Mouse (Mus musculus): ENCODE data around the gene Ube2v1. TPM values are rescaled to one million over a fixed set of nuclear protein-coding genes. Genes with fewer than 3 reads are reported as not detected.

Gene Ube2v1
- total RNA-seq, 2 experiments from 2014 or later = 160 to 167 TPM

DNA sequence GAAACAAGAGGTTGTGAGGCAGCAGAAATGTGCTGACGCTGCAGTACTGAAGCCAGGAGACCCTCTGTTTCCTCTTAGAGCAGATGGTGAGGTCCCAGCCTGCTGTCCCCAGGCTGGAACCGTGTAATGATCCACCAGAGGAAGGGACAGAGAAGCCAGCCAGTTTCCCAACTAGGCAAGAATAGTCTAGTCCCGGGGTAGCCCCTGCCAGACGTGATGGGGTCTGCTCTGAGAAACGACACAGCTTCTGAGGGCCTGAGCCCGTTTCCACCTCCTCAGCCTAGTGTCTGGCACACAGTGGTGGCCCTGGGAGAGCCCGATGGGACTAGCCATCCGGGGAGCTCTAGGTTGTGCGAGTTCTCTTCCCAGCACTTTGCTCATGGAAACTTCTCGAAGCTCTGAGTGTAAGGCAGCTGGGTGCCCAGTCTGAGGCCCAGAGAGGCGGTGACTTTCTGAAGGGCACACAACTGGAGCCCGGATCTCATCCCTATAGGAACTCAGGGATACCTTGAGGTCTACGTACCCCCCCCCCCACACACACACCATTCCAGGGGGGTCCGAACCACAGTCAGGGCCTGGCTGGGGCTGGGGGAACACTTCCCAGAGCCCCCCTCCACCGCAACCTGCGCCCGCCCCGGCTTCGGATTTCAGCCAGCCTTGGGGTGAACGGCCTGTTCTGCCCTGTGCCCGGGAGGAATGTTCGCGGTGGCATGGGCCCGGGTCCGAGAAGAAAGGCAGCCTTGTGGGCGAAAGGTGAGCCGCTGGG, 35.0 kb downstream of the Ube2v1 start:
- intact Hi-C loops (cut with DNase I) = no loop called here
- no peak for DNase-seq

GRCm38 (mm10) chr2:167596262-167596661, 35.6 kb downstream of the Ube2v1 start:
- intact Hi-C loops (cut with DNase I) = no loop called here
- no peak for DNase-seq

DNA sequence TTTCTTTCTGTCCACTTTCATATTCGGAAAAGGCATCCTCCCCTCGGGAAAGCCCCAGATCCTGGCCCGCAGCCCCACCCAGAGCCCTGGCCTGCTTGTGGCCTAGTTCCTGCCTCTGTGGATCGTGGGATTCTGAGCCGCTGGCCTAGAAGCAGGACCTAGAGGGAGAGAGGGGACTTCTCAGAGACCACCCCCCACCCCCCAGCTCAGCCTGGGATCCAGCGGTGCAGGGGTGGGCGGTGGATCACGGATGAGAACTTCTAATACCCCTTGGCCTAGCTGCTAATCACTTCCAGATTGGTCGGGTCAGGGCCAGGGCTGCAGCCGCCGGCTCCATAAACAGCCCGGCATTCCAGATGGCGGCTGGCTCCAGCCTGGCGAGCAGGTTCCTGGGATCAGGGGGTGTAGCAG, 36.1 kb downstream of the Ube2v1 start:
- intact Hi-C loops (cut with DNase I) = no loop called here
- peak; percentile 75 to 82 for DNase-seq

GRCm38 (mm10) chr2:167594444-167594934, 37.4 kb downstream of the Ube2v1 start:
- DNase-seq = peak; percentile 93 to 94
- intact Hi-C loops (cut with DNase I) = no loop called here

DNA sequence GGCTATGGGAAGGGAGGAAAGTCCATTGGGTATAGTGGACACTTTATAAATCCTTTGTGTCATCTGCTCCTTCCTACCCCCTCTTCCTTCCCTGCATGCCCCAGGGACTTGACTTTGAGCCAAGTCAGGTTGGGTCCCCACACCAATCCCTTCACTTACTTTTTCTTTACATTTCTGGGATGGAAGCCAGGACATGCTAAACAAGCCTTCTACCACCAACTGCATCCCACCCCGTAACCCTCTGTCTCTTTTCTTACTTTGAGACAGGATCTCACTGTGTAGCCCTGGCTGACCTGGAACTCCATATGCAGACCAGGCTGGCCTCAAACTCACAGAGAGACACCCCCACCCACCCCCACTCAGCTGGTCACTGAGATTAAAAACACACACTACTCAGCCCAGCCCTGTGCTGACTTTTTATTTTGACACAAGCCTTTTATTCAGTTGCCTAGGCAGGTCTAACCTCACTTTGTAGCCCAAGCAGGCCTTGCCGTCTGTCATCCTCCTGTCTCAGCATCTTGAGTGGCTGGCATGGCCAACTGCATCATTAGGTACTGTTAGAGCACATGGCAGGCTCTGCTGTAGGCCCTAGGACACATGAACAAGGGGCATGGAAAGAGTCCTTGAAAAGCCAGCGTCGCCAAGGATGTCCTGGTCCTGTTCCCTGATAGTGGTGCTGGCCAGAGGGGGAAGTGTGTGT, 38.2 kb downstream of the Ube2v1 start:
- DNase-seq = no peak
- intact Hi-C loops (cut with DNase I) = no loop called here

- intact Hi-C loops (cut with DNase I) = no loop called here
Measured at GRCm38 (mm10) chr2:167588774-167589577, 42.9 kb downstream of the Ube2v1 start.

DNA sequence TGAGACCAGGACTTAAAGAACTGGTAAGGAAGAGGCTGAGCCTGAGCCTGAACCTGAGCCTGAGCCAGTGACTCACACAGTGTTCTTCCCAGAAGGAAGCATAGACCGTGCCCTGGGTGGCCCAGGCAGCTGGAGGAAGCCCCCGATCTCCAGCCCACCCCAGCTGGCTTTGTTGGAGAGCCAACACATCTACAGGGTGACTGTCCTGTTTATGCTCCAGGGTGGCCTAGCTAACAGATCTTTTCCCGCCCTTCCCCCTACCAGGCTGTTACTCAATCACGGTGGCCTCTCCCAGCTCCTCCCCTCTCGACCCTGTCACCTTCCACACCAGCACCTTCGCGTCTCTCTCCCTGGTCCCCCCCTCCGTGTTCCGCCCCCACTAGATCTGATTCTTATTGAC, 44.9 kb downstream of the Ube2v1 start:
- intact Hi-C loops (cut with DNase I) = no loop called here
- DNase-seq = no peak

More at GRCm38 (mm10) chr2:167588774-167589577, 42.9 kb downstream of the Ube2v1 start:
- peak; percentile 46 to 52 for DNase-seq

DNA sequence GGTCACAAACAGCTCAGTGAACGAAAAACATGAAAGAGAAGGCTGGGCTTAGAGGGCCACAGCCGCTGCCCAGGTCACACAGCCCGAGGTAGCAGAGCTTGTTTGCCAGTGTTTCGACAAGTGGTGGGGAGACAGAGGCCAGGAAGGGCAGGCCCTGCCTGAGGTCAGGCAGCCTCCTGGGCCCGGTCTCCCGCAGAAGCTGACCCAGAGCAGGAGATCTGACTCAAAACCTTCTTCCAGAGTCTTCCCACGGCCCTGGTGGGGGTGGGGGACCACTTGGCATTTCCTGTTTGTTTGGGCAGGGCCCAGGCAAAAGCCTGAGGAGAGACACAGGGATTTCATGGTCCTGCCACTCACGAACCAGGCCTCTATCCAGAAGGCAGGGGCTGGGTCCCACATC, 45.9 kb downstream of the Ube2v1 start:
- intact Hi-C loops (cut with DNase I) = no loop called here
- peak in 1 of 2 experiments; percentile 41 for DNase-seq

GRCm38 (mm10) chr2:167585273-167585672, 46.6 kb downstream of the Ube2v1 start:
- no peak for DNase-seq
- intact Hi-C loops (cut with DNase I) = no loop called here

DNA sequence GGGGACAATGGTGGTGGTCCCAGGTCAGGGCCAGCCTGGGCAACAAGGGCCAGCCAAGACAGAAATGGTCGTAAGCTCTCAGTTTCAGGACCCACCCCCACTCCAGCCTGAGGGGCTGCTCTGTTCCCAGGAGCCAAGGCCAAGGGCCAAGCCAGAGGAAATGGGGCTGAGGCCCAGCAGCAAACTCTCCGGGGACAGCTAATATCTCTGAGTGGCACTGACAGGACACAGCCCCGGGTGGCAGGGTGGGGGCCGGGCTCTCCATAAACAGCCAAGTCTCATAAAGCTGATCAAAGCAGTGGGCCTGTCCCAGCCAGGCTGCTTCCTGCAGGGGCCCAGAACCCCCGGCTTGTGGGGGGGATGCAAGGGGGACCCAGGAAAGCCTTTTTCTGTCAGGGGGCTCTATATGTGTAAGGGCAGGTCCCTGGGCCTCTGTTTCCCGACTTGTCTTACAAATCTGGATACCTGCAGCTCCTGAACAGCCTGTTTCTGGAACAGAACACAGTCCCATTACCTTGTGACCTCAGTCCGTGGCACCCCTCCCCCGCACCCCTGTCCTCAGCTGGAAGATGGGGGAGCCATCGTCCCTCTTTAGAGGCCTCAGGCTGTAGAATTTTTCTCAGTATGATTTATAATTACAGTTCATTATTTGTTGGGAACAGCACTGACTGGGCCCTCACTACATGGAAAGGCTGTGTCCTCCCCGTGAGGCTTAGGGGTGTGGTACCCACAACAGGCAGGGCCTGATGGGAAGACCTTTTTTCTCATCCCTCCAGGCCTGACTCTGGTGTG, 48.5 kb downstream of the Ube2v1 start:
- DNase-seq = no peak

DNA sequence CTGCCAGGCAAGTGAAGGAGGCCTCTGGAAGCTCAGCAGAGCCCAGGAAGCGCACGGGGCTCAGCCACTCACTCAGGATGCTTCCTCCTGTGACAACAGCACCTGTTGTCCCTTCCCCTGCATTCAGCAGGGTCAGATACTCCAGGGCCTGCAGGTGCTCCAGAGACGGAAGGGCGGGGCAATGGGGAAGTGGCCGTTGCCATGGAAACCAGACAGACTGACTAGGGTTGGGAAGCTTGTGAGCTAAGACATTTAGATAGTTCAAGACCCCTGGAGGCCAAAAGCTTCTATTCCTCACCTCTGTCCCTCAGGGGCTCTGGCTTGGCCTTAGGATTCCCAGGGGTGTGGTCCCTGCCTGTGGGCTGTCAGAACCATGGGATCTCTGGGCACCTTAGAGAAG, 53.4 kb downstream of the Ube2v1 start:
- intact Hi-C loops (cut with DNase I) = no loop called here
- DNase-seq = no peak

More for the DNA sequence above, 48.5 kb downstream of the Ube2v1 start:
- intact Hi-C loops (cut with DNase I) = no loop called here

DNA sequence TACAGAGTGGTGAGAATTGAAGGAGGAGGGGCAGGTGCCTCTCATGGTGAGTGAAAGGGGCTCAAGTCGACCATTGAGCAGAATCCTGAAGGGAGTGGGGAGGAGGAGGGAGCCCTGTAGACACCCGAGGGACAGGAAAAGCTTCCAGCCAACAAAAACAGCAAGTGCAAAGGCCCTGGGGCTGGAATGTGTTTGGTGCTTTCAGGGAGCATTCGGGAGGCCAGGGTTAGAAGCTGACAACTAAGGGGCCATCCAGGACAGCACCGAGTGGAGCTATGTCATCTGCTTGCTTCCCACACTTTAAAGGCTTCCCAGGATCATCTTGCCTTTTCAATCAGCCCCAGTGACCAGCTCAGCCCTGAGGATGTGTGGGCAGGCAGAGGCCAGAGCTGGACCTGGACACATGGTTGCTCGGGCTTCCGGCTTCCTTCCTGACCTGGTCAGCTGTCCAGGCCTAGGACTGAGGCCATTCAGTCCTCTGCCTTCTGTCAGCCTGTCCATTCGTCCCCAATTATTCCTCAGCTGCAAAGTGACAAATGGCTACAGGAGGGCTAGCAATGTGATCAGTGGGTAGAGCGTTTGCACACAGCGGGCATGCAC, 54.6 kb downstream of the Ube2v1 start:
- DNase-seq = no peak
- intact Hi-C loops (cut with DNase I) = no loop called here

DNA sequence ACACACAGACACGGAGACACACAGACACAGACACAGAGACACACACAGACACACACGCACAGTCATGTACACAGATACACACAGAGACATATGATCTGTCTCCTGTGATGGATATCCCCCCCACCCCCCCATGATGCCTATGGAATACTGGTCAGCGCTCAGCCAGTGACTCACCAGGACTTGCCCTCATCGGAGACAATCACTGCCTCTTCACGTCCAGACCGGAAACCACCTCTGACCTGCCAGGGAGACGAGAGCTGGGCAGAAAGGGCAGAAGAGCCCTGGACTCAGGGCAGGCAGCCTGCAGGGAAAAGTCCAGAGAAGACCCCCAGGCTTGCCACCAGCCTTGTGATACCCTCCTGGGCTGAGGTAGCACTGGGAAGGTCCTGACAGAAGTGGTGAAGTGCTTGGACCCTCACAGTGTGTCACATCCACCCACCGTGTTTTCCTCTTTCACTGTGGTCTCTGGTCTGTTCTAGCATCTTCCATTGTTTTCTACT, 55.7 kb downstream of the Ube2v1 start:
- intact Hi-C loops (cut with DNase I) = no loop called here
- DNase-seq = no peak

- intact Hi-C loops (cut with DNase I) = no loop called here
- no peak for DNase-seq
Measured at GRCm38 (mm10) chr2:167575581-167575980, 56.3 kb downstream of the Ube2v1 start.

GRCm38 (mm10) chr2:167574814-167575213, 57.1 kb downstream of the Ube2v1 start:
- DNase-seq = peak; percentile 78 to 79
- intact Hi-C loops (cut with DNase I) = no loop called here

- intact Hi-C loops (cut with DNase I) = no loop called here
- no peak for DNase-seq
Measured at GRCm38 (mm10) chr2:167571442-167572220, 60.3 kb downstream of the Ube2v1 start.

GRCm38 (mm10) chr2:167570815-167571214, 61.1 kb downstream of the Ube2v1 start:
- no peak for DNase-seq
- intact Hi-C loops (cut with DNase I) = no loop called here

DNA sequence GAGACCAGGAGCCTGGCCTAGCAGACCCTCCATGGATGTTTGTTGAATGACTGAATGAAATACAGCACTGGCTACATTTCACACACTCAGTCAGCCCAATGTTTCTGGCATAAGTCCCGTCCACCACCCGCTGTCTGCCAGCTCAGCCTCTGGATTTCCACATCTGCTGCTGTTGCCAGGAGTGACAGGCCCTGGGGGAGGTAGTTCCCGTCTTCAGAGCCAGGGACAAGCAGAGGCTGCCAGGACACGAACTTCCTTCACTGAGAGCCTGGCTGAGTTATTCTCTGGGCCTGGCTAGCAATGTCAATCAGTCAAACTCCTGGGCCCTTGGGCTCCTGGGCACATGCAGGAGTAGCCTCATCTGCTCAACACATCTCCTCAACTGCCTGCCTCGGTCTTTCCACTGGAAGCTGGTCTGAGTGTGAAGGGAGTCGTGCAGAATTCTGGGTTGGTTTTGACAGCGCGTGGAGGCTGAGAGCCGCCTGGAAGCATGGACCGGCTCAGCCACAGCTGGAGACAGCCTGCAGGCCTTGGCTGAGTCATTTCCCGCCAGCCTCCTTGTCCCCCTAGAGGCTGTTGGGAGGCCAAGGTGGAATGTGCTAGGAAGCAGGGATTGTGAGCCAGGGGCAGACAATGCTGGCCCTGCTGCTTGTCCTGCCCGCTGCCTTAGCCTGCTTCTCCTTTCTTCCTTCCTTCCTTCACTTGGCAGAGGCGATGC, 61.8 kb downstream of the Ube2v1 start:
- intact Hi-C loops (cut with DNase I) = no loop called here
- DNase-seq = peak; percentile 84 to 87

Data from gastrocnemius, postnatal 36 days (tissue).